Mouse (Mus musculus): ENCODE results near the gene Gpr183.

GRCm38 (mm10) chr14:121986028-121986427 lies 21.0 kb upstream of the Gpr183 start:
- no peak for TF ChIP-seq CTCF (IDR thresholded peaks at IDR 0.05; ENCODE audit: insufficient read depth, low read depth, low read length)
- TF ChIP-seq POLR2A (IDR thresholded peaks at IDR 0.05; ENCODE audit: insufficient read depth, low read depth, low read length) = no peak
